Mouse (Mus musculus): ENCODE data around the gene Sorcs2. TPM values are rescaled to one million over a fixed set of nuclear protein-coding genes. Genes with fewer than 3 reads are reported as not detected.

Sorcs2 gene
- polyA plus RNA-seq, 1 experiment from 2014 or later = 7.0 TPM

DNA sequence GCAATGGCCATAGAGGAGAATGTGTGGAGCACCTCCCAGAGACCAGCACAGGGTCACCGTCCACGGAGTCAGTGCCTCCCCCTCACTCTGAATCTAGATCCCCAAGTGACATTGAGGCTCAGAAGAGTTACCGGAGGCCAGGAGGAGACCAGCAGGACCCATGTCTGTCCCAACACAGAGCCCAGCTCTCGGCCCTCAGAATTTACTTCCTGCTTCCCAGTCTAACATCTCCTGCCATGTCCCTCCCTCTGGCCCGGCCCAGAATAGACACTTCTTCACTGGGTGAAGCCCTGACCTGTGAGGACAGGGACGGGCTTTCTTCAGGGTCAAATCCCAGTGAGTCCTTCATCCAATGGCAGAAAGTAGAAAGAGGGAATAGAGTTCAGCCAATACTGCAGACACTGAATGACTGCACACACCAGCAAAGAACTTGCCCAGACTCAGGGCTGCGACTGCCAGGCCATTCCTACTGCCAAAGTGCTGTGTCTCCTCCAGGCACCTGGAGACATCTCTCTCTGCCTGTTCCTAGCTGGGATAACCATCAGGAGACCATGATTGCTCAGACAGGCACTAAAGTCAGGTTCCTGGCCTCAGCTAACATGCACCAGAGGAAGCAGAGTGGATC is 29.3 kb downstream of the Sorcs2 start:
- Histone ChIP-seq H3K27ac (replicated peaks) (peak overlapping the region; percentile 52; the same call in 1 of the 2 replicates), H3K9me3 (no peaks in the 10 kb centered on the region), H3K4me3 (no peak overlapping the region), H3K36me3 (replicated peaks) (no peaks in the 10 kb centered on the region), H3K27me3 (replicated peaks; ENCODE audit: low read depth, poor library complexity, severe bottlenecking) (no peaks in the 10 kb centered on the region; the same call in 1 of the 2 replicates), H3K4me1 (peaks cover 64% of the 10 kb centered on the region)
- 84% methylated on average over 7 of the region's 7 CpGs for WGBS
- DNase-seq (ENCODE audit: low spot score) = no peak

DNA sequence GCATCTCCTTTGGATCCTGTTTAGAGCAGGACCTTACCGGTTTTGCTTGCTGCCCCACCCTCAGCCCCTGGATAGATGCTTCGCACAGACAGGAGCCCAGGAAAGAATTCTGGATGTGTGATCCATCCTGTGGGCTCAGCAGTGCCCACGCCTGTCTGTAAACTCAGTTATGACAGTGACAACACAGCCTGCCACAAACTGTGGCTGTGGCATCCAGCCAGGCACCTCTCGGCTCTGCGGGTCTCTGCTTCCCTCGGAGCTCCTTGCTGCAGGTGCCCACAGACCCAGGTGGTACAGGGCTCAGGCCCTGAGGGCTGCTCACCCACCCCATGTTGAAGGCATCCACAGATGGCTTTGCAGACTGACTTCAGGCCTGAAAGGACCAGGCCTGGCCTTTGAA is 30.0 kb downstream of the Sorcs2 start:
- Histone ChIP-seq H3K4me1 (peaks cover 62% of the 10 kb centered on the region), H3K4me3 (no peak overlapping the region), H3K27ac (replicated peaks) (peak overlapping the region; percentile 16; the same call in 1 of the 2 replicates), H3K36me3 (replicated peaks) (no peaks in the 10 kb centered on the region), H3K9me3 (no peaks in the 10 kb centered on the region), H3K27me3 (replicated peaks; ENCODE audit: low read depth, poor library complexity, severe bottlenecking) (no peaks in the 10 kb centered on the region; the same call in 1 of the 2 replicates)
- WGBS = 88% methylated on average over 6 of the region's 6 CpGs
- no peak for DNase-seq (ENCODE audit: low spot score)

DNA sequence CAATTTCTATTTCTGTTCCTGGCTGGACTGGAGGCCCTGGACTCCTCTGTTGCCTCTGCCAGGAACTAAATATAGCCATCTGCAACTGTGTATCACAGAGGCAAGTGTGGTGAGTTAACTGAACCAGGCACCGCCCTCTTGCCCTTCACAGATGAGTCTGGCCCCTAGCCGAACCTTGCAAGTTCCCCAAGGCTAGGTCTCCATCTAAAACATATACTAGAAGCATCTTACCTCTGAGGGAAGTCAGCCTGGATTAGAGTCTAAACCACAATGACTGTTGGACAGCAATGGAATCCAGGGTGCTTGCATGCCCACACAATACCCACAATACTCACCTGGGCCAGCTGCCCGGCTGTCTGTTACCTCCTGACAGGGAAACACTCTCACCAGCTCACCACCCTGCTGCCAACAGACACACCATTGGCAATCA is 30.7 kb downstream of the Sorcs2 start:
- Histone ChIP-seq H3K4me1 (peaks cover 57% of the 10 kb centered on the region), H3K9me3 (no peaks in the 10 kb centered on the region), H3K27ac (replicated peaks) (no peak overlapping the region), H3K27me3 (replicated peaks; ENCODE audit: low read depth, poor library complexity, severe bottlenecking) (no peaks in the 10 kb centered on the region; the same call in 1 of the 2 replicates), H3K4me3 (no peak overlapping the region), H3K36me3 (replicated peaks) (no peaks in the 10 kb centered on the region)
- 74% methylated on average over 3 of the region's 3 CpGs for WGBS
- DNase-seq (ENCODE audit: low spot score) = no peak

DNA sequence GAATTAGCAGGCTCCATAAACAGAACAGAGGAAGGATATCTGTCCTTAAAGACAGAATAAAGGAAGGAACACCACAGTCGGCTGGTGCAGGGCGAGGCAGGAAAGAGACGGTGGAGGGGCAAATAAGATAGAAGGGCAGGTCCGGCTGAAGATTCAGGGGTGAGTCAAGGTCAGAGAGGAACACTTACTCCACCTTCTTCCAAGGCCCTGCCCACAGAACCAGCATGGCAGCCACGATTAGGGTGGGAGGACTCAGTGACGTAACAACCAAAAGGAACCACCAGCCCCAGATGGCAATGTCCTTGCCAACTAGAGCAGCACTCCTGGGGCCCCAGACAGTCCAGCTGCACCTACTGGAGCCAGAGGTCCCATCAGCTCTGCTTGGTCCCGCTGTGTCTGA is 36.2 kb downstream of the Sorcs2 start:
- DNase-seq (ENCODE audit: low spot score) = no peak
- no peak overlapping the region for H3K4me3 ChIP-seq
- H3K4me1 ChIP-seq = peaks cover 46% of the 10 kb centered on the region
- no peaks in the 10 kb centered on the region for H3K36me3 ChIP-seq (replicated peaks)
- 89% methylated on average over 7 of the region's 7 CpGs for WGBS
- H3K9me3 ChIP-seq = no peaks in the 10 kb centered on the region
- H3K27me3 ChIP-seq (replicated peaks; ENCODE audit: low read depth, poor library complexity, severe bottlenecking) = no peaks in the 10 kb centered on the region
- no peak overlapping the region for H3K27ac ChIP-seq (replicated peaks)

DNA sequence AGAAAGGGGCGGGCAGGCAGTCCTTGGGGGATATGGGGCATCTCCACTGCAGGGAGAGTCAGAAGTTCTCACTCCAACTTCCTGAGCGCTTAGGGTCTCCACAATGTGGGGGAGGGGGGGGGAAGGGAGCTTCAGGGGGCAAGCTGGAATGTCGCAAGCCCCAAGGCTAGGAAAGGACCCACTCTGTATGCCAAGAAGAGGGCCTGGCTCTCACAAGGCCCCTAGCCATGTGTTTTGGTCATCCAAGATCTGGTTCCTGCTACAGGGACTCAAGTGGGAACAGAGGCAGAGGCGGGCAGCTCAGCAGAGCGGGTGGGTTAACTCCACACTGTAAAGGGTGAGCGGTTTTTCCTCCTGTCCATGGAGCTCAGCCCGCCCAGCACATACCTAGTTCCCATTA is 37.6 kb downstream of the Sorcs2 start:
- H3K4me1 ChIP-seq = peaks cover 50% of the 10 kb centered on the region
- no peaks in the 10 kb centered on the region for H3K36me3 ChIP-seq (replicated peaks)
- H3K27ac ChIP-seq (replicated peaks) = peak overlapping the region; percentile 60
- 73% methylated on average over 7 of the region's 7 CpGs for WGBS
- H3K27me3 ChIP-seq (replicated peaks; ENCODE audit: low read depth, poor library complexity, severe bottlenecking) = no peaks in the 10 kb centered on the region
- no peak overlapping the region for H3K4me3 ChIP-seq
- H3K9me3 ChIP-seq = no peaks in the 10 kb centered on the region
- no peak for DNase-seq (ENCODE audit: low spot score)

DNA sequence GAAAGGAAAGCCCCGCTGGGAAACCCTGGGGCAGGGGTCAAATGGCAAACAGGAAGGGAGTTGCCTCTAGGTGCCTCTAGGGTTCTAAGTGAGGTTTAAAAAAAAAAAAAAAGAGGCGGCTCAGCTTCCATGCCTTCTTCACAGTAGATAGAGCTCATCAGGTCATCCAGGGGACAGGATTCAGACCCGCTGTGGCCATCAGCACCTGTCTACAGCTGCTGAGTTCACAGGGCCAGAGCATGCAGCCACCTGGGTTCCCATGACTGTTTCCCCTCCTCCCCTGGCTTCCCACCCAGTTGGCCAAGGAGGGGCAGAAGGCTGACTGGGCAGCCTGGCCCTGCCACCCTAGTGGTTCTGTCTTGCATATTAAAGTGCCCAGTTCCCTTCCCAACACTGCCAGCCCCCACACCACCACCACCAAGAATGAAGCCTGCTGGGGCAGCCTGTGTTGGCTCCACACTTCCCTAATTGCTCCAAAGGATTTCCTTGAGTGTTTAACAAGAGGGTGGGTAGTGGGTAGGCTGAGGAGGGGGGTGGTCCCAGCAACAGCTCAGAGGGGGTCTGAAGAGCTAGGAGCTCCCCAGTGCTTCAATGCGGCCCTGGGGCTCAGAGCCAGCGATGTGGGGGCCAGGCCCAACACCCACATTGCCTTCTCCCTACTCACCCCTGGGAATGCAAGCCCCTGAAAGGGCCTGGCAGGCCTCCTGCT is 38.2 kb downstream of the Sorcs2 start:
- peaks cover 49% of the 10 kb centered on the region for H3K4me1 ChIP-seq
- no peaks in the 10 kb centered on the region for H3K36me3 ChIP-seq (replicated peaks)
- H3K9me3 ChIP-seq = no peaks in the 10 kb centered on the region
- no peaks in the 10 kb centered on the region for H3K27me3 ChIP-seq (replicated peaks; ENCODE audit: low read depth, poor library complexity, severe bottlenecking)
- H3K27ac ChIP-seq (replicated peaks) = peak overlapping the region; percentile 60; the same call in 1 of the 2 replicates
- H3K4me3 ChIP-seq = no peak overlapping the region
- no peak for DNase-seq (ENCODE audit: low spot score)
- WGBS = 44% methylated on average over 5 of the region's 5 CpGs

DNA sequence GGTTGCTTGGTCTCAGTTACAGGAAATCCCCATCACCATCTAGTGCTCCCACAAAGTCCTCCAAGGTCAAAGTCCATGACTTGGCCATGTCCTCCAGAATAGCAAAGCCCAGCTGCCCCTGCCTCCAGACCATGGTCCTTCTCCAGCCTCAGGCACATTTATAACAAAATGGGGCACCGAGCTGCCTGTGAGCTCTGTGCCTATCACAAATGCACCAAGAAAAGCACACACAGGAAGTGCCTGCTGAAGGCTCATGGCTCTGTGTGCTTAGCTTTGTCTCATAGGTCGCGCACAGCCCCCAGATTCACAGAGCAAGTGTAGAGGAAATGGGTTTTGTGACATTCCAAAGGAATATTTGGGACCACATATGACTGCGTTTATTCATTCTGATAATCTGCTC is 39.8 kb downstream of the Sorcs2 start:
- no peak overlapping the region for H3K4me3 ChIP-seq
- no peak overlapping the region for H3K27ac ChIP-seq (replicated peaks)
- H3K27me3 ChIP-seq (replicated peaks; ENCODE audit: low read depth, poor library complexity, severe bottlenecking) = no peaks in the 10 kb centered on the region
- no peaks in the 10 kb centered on the region for H3K36me3 ChIP-seq (replicated peaks)
- no peaks in the 10 kb centered on the region for H3K9me3 ChIP-seq
- 79% methylated on average over 4 of the region's 4 CpGs for WGBS
- H3K4me1 ChIP-seq = peaks cover 39% of the 10 kb centered on the region
- DNase-seq (ENCODE audit: low spot score) = no peak

DNA sequence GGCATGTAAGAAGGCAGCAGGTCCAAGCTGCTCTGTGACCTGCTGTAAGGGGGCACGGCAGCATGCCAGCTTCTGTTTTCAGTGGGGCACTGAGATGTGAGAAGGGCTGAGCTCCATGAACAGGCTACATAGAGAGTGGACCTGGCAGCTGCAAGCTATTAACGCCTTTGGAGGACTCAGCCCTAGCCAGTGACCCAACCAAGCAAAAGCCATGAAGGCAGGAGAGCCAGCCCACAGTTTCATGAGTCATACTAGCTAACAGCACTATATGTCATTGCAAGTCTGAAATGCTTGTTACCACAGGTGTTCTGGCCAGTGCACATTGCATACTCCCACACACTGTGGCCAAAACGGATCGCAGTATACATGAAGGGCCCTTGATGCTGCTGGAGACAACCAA is 41.3 kb downstream of the Sorcs2 start:
- no peaks in the 10 kb centered on the region for H3K9me3 ChIP-seq
- H3K4me1 ChIP-seq = peaks cover 34% of the 10 kb centered on the region
- H3K27ac ChIP-seq (replicated peaks) = no peak overlapping the region
- no peaks in the 10 kb centered on the region for H3K27me3 ChIP-seq (replicated peaks; ENCODE audit: low read depth, poor library complexity, severe bottlenecking)
- no peak for DNase-seq (ENCODE audit: low spot score)
- 87% methylated on average over 4 of the region's 4 CpGs for WGBS
- no peak overlapping the region for H3K4me3 ChIP-seq
- no peaks in the 10 kb centered on the region for H3K36me3 ChIP-seq (replicated peaks)

DNA sequence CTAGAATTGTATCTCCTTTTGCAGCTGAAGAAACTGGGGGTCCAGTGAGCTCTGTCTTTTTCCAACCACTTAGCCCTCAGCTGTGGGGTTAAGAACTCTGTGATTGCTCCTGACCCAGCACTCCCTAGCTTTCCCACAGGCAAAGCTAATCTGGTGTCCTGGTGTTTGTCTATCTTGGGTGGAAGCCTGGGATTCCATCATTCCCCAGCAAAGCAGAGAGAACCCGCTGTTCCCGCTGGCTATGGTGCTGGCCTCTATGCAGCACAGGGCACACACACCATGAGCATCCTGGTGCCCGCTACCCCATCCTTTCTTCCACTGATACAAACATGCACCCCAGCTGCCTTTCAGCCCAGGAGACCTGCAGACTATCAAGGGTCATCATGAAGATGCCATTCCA is 42.3 kb downstream of the Sorcs2 start:
- Histone ChIP-seq H3K36me3 (replicated peaks) (no peaks in the 10 kb centered on the region), H3K4me3 (no peak overlapping the region), H3K27ac (replicated peaks) (no peak overlapping the region), H3K27me3 (replicated peaks; ENCODE audit: low read depth, poor library complexity, severe bottlenecking) (no peaks in the 10 kb centered on the region), H3K4me1 (peaks cover 30% of the 10 kb centered on the region), H3K9me3 (no peaks in the 10 kb centered on the region)
- DNase-seq (ENCODE audit: low spot score) = no peak
- 89% methylated on average over 3 of the region's 3 CpGs for WGBS

DNA sequence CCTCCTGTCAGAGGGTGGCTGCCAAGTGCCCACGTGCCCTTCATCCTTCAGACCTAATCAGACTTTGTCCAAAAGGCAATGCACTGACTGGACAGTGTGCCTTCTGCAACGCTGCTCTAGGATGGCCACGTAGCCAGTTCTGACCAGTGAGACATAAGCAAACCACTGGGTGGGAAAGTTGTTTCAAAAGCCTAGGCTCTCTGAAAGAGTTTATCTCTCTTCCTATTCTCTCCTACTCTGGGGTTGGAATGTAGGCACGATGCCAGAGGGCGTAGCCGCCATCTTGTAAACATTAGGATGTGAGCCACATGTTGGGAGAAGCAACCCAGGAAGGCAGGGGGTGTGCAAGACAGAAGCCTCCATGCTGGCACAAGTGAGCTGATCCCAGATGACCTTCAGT is 44.3 kb downstream of the Sorcs2 start:
- Histone ChIP-seq H3K27me3 (replicated peaks; ENCODE audit: low read depth, poor library complexity, severe bottlenecking) (no peaks in the 10 kb centered on the region), H3K4me3 (no peak overlapping the region), H3K9me3 (no peaks in the 10 kb centered on the region), H3K27ac (replicated peaks) (no peak overlapping the region), H3K36me3 (replicated peaks) (no peaks in the 10 kb centered on the region), H3K4me1 (peaks cover 10% of the 10 kb centered on the region; the same call in 1 of the 2 replicates)
- 94% methylated on average over 6 of the region's 6 CpGs for WGBS
- DNase-seq (ENCODE audit: low spot score) = no peak

DNA sequence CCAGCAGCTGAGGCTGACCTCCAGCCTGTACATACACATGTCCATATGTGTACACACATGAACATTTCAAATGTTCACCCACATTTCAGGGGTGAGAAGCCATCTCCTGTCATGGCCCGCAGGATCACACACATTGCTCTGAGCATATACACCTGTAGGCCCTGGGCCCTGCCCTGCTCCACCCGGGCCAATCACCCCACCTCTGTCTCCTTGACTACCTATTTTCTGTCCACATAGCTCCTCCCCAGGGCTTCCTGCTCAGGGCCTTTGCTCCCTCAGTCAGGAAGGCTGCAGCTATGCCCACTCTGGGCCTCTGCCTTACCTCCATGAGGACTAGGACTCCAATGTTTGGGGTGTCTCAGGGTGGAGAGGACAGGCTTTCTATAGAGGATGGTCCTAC is 44.7 kb downstream of the Sorcs2 start:
- H3K27me3 ChIP-seq (replicated peaks; ENCODE audit: low read depth, poor library complexity, severe bottlenecking) = no peaks in the 10 kb centered on the region
- no peaks in the 10 kb centered on the region for H3K9me3 ChIP-seq
- H3K36me3 ChIP-seq (replicated peaks) = no peaks in the 10 kb centered on the region
- no peak for DNase-seq (ENCODE audit: low spot score)
- H3K4me1 ChIP-seq = peaks cover 5% of the 10 kb centered on the region; the same call in 1 of the 2 replicates
- H3K4me3 ChIP-seq = no peak overlapping the region
- H3K27ac ChIP-seq (replicated peaks) = no peak overlapping the region
- WGBS = 85% methylated on average over 2 of the region's 2 CpGs

DNA sequence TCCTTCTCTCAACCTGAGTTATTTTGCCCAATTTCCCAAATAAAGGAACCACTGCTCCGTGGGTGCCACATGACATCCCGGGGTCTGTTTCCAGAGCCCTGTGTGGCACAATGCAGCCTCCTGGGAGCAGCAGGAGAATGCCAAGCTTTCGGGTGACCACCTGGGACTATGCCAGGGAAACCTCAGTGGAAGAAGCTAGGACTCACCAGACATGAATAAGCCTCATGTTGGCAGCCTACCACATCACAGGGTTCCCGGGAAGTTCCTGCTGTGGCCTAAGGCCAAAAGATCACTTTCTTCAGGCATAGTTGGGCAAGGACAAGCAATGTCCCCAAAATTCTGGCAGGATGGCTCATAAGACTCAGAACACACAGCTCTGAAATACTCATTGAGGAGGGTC is 51.2 kb downstream of the Sorcs2 start:
- Histone ChIP-seq H3K4me3 (no peak overlapping the region), H3K36me3 (replicated peaks) (no peaks in the 10 kb centered on the region), H3K27me3 (replicated peaks; ENCODE audit: low read depth, poor library complexity, severe bottlenecking) (no peaks in the 10 kb centered on the region), H3K27ac (replicated peaks) (no peak overlapping the region), H3K9me3 (no peaks in the 10 kb centered on the region), H3K4me1 (peaks cover 10% of the 10 kb centered on the region; the same call in 1 of the 2 replicates)
- no peak for DNase-seq (ENCODE audit: low spot score)
- 87% methylated on average over 4 of the region's 4 CpGs for WGBS

DNA sequence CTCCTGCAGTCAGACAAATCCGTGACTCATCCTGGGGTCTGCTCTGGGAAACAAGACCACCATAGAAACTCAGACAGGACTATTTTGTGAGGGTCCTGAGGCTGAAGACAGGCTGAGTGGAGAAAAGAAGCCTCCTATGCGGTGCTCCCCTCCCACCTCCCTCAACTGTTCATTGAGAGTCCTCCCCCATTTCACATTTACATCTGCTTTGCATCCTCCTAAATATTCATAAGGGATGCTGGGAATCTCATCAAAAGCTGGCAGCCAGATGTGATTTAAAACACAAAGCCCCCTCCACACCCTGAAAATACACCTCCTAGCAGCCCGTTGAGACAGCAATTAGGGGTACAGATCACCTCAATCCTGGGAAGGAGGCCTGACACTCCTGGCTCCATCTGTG is 58.7 kb downstream of the Sorcs2 start:
- no peak overlapping the region for H3K27ac ChIP-seq (replicated peaks)
- H3K36me3 ChIP-seq (replicated peaks) = no peaks in the 10 kb centered on the region
- DNase-seq (ENCODE audit: low spot score) = no peak
- peaks cover 38% of the 10 kb centered on the region for H3K4me1 ChIP-seq
- H3K4me3 ChIP-seq = no peak overlapping the region
- WGBS = 67% methylated on average over 3 of the region's 3 CpGs
- no peaks in the 10 kb centered on the region for H3K27me3 ChIP-seq (replicated peaks; ENCODE audit: low read depth, poor library complexity, severe bottlenecking)
- H3K9me3 ChIP-seq = no peaks in the 10 kb centered on the region

Measured in embryonic facial prominence, embryonic 10.5 days (tissue).